Mouse (Mus musculus) heart, postnatal 0 days (tissue): Measurements from ENCODE around the gene Syn3. TPM values are rescaled to one million over a fixed set of nuclear protein-coding genes. Genes with fewer than 3 reads are reported as not detected.
A peak's percentile ranks its signal among the peaks of the same experiment; 100 is the strongest.

Experiments used
- ATAC-seq: fragments of 200-750 bp; cut with Nextera tagmentation; 2 replicates; pipeline ENCODE4 v1.8.0; 2017; ENCODE audit warnings: low read depth, moderate number of reproducible peaks, moderate library complexity; ENCODE audit not compliant: insufficient read depth
- DNase-seq: peaks from one replicate; pipeline ENCODE4 v3.0.0-alpha.2; 2016; ENCODE audit warnings: low spot score
- H3K27ac ChIP-seq: fragments of 300-500 bp; sonication (generic); 2 replicates; pipeline ENCODE4 v1.5.1; 2014; ENCODE audit warnings: low read depth, mild to moderate bottlenecking
- H3K27me3 ChIP-seq: fragments of 300-500 bp; sonication (generic); 2 replicates; pipeline ENCODE4 v1.6.1; 2014; ENCODE audit warnings: low read length, mixed read lengths; ENCODE audit not compliant: control insufficient read depth, insufficient read depth
- H3K36me3 ChIP-seq: fragments of 300-500 bp; sonication (generic); replicated peaks from 2 replicates; pipeline ENCODE4 v1.6.1; 2014; ENCODE audit warnings: low read length, mixed read lengths; ENCODE audit not compliant: control insufficient read depth, insufficient read depth
- H3K4me1 ChIP-seq: fragments of 300-500 bp; sonication (generic); 2 replicates; pipeline ENCODE4 v1.6.1; 2014; ENCODE audit warnings: antibody characterized with exemption; ENCODE audit not compliant: control insufficient read depth, insufficient read depth
- H3K4me2 ChIP-seq: fragments of 300-500 bp; sonication (generic); 2 replicates; pipeline ENCODE4 v1.6.1; 2014; ENCODE audit warnings: low read depth, mild to moderate bottlenecking, low read length, moderate library complexity
- H3K4me3 ChIP-seq: fragments of 300-500 bp; sonication (generic); 2 replicates; pipeline ENCODE4 v1.5.1; 2014; ENCODE audit warnings: low read depth, low read length
- H3K9ac ChIP-seq: fragments of 300-500 bp; sonication (generic); replicated peaks from 2 replicates; pipeline ENCODE4 v1.6.1; 2014; ENCODE audit warnings: low read depth, low read length, mixed read lengths
- H3K9me3 ChIP-seq: fragments of 300-500 bp; sonication (generic); replicated peaks from 2 replicates; pipeline ENCODE4 v1.6.1; 2016; ENCODE audit warnings: low read length; ENCODE audit not compliant: control insufficient read depth
- CTCF ChIP-seq: IDR thresholded peaks from 2 replicates; pipeline ENCODE4 v1.5.1; 2016; ENCODE audit warnings: antibody characterized with exemption, control low read depth, low read depth
- EP300 ChIP-seq: IDR thresholded peaks from 2 replicates; pipeline ENCODE4 v1.6.1; 2016; ENCODE audit warnings: antibody characterized with exemption, low read depth
- whole genome bisulfite sequencing: fragments of 180-500 bp; shearing (Covaris S2); extraction: QIAGEN DNeasy Blood & Tissue Kit; methylation state at CpG from one replicate; pipeline ENCODE4 v1.1.7; 2014; 5-methylcytosine and 5-hydroxymethylcytosine counted together
- polyA plus RNA-seq: library from polyadenylated mRNA; unstranded; fragments of >200 nt; fragmentation: Nextera tagmentation; extraction: Ambion mirVana; gene quantifications from 2 replicates; pipeline ENCODE4 v1.2.1, GENCODE M21; 2015
- total RNA-seq: library from RNA; depleted of rRNA; stranded (reverse); fragments of >200 nt; gene quantifications from 2 replicates; pipeline ENCODE4 v1.2.3, GENCODE M21; 2014; ENCODE audit warnings: low replicate concordance

Gene Syn3
- total and polyA plus RNA-seq, 2 experiments from 2014 or later = 0.48 TPM; not detected in 1

GRCm38 (mm10) chr10:86352521-86352920 is 146.2 kb downstream of the Syn3 start:
- DNase-seq (no peak), ATAC-seq (no peak)
- H3K4me1 ChIP-seq = no peaks in the 10 kb centered on the region; the same call in 1 of the 2 replicates
- WGBS = 86% methylated on average over 3 of the region's 3 CpGs
- no peak for TF ChIP-seq EP300
- no peak for TF ChIP-seq CTCF
- no peak overlapping the region for H3K4me3 ChIP-seq
- H3K9me3 ChIP-seq = no peaks in the 10 kb centered on the region
- H3K9ac ChIP-seq = no peak overlapping the region
- peaks cover 29% of the 10 kb centered on the region for H3K36me3 ChIP-seq
- H3K27me3 ChIP-seq = no peaks in the 10 kb centered on the region
- H3K27ac ChIP-seq = no peak overlapping the region
- no peak overlapping the region for H3K4me2 ChIP-seq

- Histone ChIP-seq H3K9ac (no peak overlapping the region), H3K36me3 (peaks cover 38% of the 10 kb centered on the region), H3K4me2 (no peak overlapping the region), H3K27ac (no peak overlapping the region), H3K9me3 (no peaks in the 10 kb centered on the region), H3K4me3 (no peak overlapping the region), H3K4me1 (peaks cover 3% of the 10 kb centered on the region; the same call in 1 of the 2 replicates), H3K27me3 (no peaks in the 10 kb centered on the region)
- no peak for ATAC-seq
- no peak for DNase-seq
- 66% methylated on average over 2 of the region's 2 CpGs for WGBS
- TF ChIP-seq EP300 (no peak), CTCF (no peak)
These were observed 147.4 kb downstream of the Syn3 start for GRCm38 (mm10) chr10:86351287-86351686.

DNA sequence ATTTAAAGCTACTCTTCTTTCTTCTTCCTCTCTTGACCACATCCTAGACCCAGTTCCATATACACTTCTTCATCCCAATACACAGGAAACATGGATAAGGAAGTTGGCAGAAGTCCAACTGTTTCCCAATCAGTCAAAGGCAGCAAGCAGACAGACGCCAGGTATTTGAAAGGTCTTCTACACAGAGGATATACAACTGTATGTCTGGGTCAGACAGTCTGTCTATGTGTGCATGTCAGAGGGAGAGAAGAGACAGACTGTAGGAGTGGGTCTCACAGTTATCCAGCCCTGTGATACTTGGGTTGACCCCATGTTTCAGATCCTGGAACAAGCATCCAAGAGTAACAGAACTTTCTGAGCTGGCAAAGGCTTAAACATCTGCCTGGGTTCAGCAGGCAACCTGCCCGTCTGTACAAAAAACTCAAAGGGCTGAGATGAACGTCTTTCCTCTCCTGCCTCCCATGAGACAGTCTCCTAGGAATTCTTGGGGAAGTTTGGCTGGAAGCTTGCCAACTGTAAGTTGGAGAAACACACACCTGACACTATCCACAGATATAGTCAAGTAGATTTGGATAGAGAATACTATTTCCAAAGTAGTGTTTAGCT is 152.4 kb downstream of the Syn3 start:
- ATAC-seq = no peak
- no peak overlapping the region for H3K4me3 ChIP-seq
- TF ChIP-seq CTCF = no peak
- TF ChIP-seq EP300 = no peak
- 0 out of 2 replicates have a peak overlapping the region, but pooled peaks have one; percentile 28 for H3K27ac ChIP-seq
- no peak overlapping the region for H3K4me2 ChIP-seq
- H3K9me3 ChIP-seq = no peaks in the 10 kb centered on the region
- H3K27me3 ChIP-seq = no peaks in the 10 kb centered on the region
- no peak for DNase-seq
- peaks cover 70% of the 10 kb centered on the region for H3K36me3 ChIP-seq
- H3K9ac ChIP-seq = no peak overlapping the region
- H3K4me1 ChIP-seq = peaks cover 38% of the 10 kb centered on the region
- WGBS = 31% methylated on average over 3 of the region's 3 CpGs

GRCm38 (mm10) chr10:86345645-86346044 is 153.1 kb downstream of the Syn3 start:
- Histone ChIP-seq H3K4me2 (no peak overlapping the region), H3K27ac (no peak overlapping the region), H3K27me3 (no peaks in the 10 kb centered on the region), H3K4me1 (peaks cover 45% of the 10 kb centered on the region), H3K36me3 (peaks cover 69% of the 10 kb centered on the region), H3K4me3 (no peak overlapping the region), H3K9me3 (no peaks in the 10 kb centered on the region), H3K9ac (no peak overlapping the region)
- 90% methylated on average over 9 of the region's 9 CpGs for WGBS
- DNase-seq (no peak), ATAC-seq (no peak)
- TF ChIP-seq CTCF (no peak), EP300 (no peak)

GRCm38 (mm10) chr10:86344654-86345053 is 154.0 kb downstream of the Syn3 start:
- Histone ChIP-seq H3K27ac (peak overlapping the region; percentile 62), H3K9ac (no peak overlapping the region), H3K4me3 (no peak overlapping the region), H3K4me1 (peaks cover 54% of the 10 kb centered on the region), H3K4me2 (no peak overlapping the region), H3K27me3 (no peaks in the 10 kb centered on the region), H3K36me3 (peaks cover 62% of the 10 kb centered on the region), H3K9me3 (no peaks in the 10 kb centered on the region)
- WGBS = 63% methylated on average over 6 of the region's 6 CpGs
- ATAC-seq (no peak), DNase-seq (no peak)
- TF ChIP-seq CTCF (no peak), EP300 (no peak)

DNA sequence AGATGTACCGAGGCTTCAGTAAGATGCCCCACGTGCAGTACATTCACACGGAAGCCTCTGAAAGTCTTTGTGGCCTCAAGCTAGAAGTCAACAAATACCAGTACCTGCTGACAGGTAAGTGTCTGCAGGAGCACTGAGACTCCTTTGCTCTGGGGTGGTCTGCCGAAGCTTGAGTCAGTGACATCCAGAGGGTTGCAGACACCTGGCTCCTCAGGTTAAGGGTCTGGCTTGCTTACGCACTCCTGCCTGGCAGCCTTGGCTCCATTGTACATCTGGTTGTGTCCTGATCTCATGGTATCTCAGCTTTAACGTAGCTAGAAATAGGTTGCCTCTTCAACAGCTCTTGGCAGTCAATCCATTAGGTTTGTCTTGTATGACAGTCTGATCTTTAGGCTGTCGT is 154.8 kb downstream of the Syn3 start:
- H3K4me3 ChIP-seq = no peak overlapping the region
- H3K36me3 ChIP-seq = peaks cover 56% of the 10 kb centered on the region
- no peak for TF ChIP-seq EP300
- H3K4me1 ChIP-seq = peaks cover 60% of the 10 kb centered on the region
- DNase-seq (no peak), ATAC-seq (no peak)
- no peak overlapping the region for H3K9ac ChIP-seq
- H3K27me3 ChIP-seq = no peaks in the 10 kb centered on the region
- no peaks in the 10 kb centered on the region for H3K9me3 ChIP-seq
- 71% methylated on average over 7 of the region's 7 CpGs for WGBS
- no peak overlapping the region for H3K4me2 ChIP-seq
- peak overlapping the region; percentile 62 for H3K27ac ChIP-seq
